ENCODE assay signal across 11 mouse cellular contexts in the genomic region with DNA sequence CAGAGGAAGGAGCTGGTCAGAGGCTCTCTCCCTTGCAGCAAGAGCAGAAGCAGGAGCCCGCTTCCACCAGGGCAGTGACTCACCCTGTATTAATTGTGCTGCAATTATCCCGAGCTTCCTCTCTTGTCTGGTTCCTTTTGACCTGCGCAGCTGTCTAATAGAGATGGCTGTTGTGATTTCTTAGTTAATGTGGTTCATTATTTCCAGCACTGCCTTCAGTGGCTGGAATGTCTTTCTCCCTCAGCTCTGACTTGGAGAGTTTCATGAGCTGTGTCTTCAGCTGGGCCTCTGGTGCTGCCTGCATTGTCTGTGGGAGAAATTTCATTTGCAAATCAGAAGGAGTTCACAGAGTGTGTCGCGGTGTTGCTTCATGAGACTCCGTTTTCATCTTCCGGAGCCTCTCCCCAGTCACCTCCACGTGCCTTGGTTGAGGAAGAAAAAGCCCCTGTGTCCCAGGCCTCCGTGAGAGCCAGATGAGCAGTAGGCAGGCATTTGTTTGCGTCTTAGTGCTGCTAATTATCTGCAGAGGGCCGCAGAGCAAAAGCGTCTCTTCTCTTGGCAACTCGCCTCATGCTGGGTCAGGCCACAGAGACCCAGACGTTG.
DNase-seq lines count a peak whose midpoint lies in the region; ATAC-seq and TF ChIP-seq lines count a peak whose summit lies in the region.
"Had no signal": no experiment of that assay in that cellular context is flagged by ENCODE, and none has a peak within 500 bp of the region (broad histone marks: within the 10 kb centered on the region; RNA-seq: fewer than 3 reads in every experiment).

No protein-coding gene starts in this region.

- no peak for ATAC-seq in lung, embryonic 14.5 days (ENCODE audit: insufficient read depth)
- ATAC-seq in neural tube, embryonic 13.5 days (ENCODE audit: low read depth), result no peak
- no peak for ATAC-seq in heart, embryonic 12.5 days (ENCODE audit: insufficient number of reproducible peaks, low FRiP score)

- H3K27me3 ChIP-seq in lung, embryonic 14.5 days (ENCODE audit: insufficient read depth, low read length), result no peaks in the 10 kb centered on the region
- peaks cover 8% of the 10 kb centered on the region; the same call in 1 of the 2 replicates for H3K27me3 ChIP-seq in neural tube, embryonic 13.5 days
- H3K27me3 ChIP-seq in heart, embryonic 12.5 days (replicated peaks), result no peaks in the 10 kb centered on the region; the same call in 1 of the 2 replicates

- H3K9me3 ChIP-seq in lung, embryonic 14.5 days (ENCODE audit: low read depth, low read length), result no peaks in the 10 kb centered on the region
- H3K9me3 ChIP-seq in neural tube, embryonic 13.5 days, result no peaks in the 10 kb centered on the region
- no peaks in the 10 kb centered on the region for H3K9me3 ChIP-seq in heart, embryonic 12.5 days (replicated peaks)
- H3K9me3 ChIP-seq: liver, embryonic 15.5 days had no signal

- 37% methylated on average over 14 of the region's 14 CpGs for WGBS in lung, embryonic 14.5 days
- WGBS in neural tube, embryonic 13.5 days, result 8% methylated on average over 14 of the region's 14 CpGs
- 45% methylated on average over 14 of the region's 14 CpGs for WGBS in heart, embryonic 12.5 days

- H3K4me1 ChIP-seq in lung, embryonic 14.5 days (ENCODE audit: insufficient read depth), result 0 out of 2 replicates have a peak, but pooled peaks cover 3% of the 10 kb centered on the region
- H3K4me1 ChIP-seq in neural tube, embryonic 13.5 days (replicated peaks), result peaks cover 18% of the 10 kb centered on the region
- H3K4me1 ChIP-seq in heart, embryonic 12.5 days (replicated peaks), result no peaks in the 10 kb centered on the region
- H3K4me1 ChIP-seq: liver, embryonic 15.5 days had no signal

- TF ChIP-seq CTCF in lung, embryonic 14.5 days (IDR thresholded peaks at IDR 0.05; ENCODE audit: low read depth), result no peak

- H3K27ac ChIP-seq in lung, embryonic 14.5 days (ENCODE audit: low read depth), result no peak overlapping the region
- peak overlapping the region; percentile 10; the same call in 1 of the 2 replicates for H3K27ac ChIP-seq in neural tube, embryonic 13.5 days (replicated peaks)
- H3K27ac ChIP-seq in heart, embryonic 12.5 days (ENCODE audit: poor library complexity, severe bottlenecking), result no peak overlapping the region
- H3K27ac ChIP-seq: liver, embryonic 15.5 days had no signal

- no peaks in the 10 kb centered on the region for H3K36me3 ChIP-seq in lung, embryonic 14.5 days (ENCODE audit: insufficient read depth)
- no peaks in the 10 kb centered on the region for H3K36me3 ChIP-seq in neural tube, embryonic 13.5 days
- H3K36me3 ChIP-seq in heart, embryonic 12.5 days, result no peaks in the 10 kb centered on the region
- H3K36me3 ChIP-seq: liver, embryonic 15.5 days had no signal

- H3K9ac ChIP-seq in lung, embryonic 14.5 days, result no peak overlapping the region
- 0 out of 2 replicates have a peak overlapping the region, but pooled peaks have one; percentile 27 for H3K9ac ChIP-seq in neural tube, embryonic 13.5 days
- H3K9ac ChIP-seq in heart, embryonic 12.5 days, result no peak overlapping the region
- H3K9ac ChIP-seq: liver, embryonic 15.5 days had no signal

- DNase-seq in lung, embryonic 14.5 days, result peak; percentile 27
- no peak for DNase-seq in lung, postnatal 25 days (ENCODE audit: low spot score)
- DNase-seq in embryo, embryonic 9.5 days (ENCODE audit: extremely low spot score), result peak; percentile 25
- peak; percentile 41 for DNase-seq in kidney, postnatal 14 days
- no peak for DNase-seq in right cerebral cortex, postnatal 36 days (ENCODE audit: low spot score in 2 of 2)
- no peak for DNase-seq in B cell, adult 2 months
- DNase-seq: cerebellum, adult 9-10 months; gastrocnemius, postnatal 10 days had no signal

- no peak overlapping the region for H3K4me2 ChIP-seq in lung, embryonic 14.5 days
- H3K4me2 ChIP-seq in neural tube, embryonic 13.5 days, result no peak overlapping the region
- no peak overlapping the region for H3K4me2 ChIP-seq in heart, embryonic 12.5 days
- H3K4me2 ChIP-seq: liver, embryonic 15.5 days had no signal

- no peak overlapping the region for H3K4me3 ChIP-seq in lung, embryonic 14.5 days (ENCODE audit: low read depth, low read length)
- H3K4me3 ChIP-seq in neural tube, embryonic 13.5 days, result no peak overlapping the region
- H3K4me3 ChIP-seq in heart, embryonic 12.5 days, result no peak overlapping the region
- H3K4me3 ChIP-seq: liver, embryonic 15.5 days had no signal

Comparison
In these comparisons a context has a peak if more than half of its experiments do, and no peak if none do; other contexts are left out.
1. DNase-seq: peak in lung, embryonic 14.5 days (single experiment), embryo, embryonic 9.5 days (single experiment) and kidney, postnatal 14 days (single experiment); none in lung, postnatal 25 days (single experiment), right cerebral cortex, postnatal 36 days (0 of 2) and B cell, adult 2 months (0 of 2).